Mouse (Mus musculus) midbrain, embryonic 16.5 days (tissue): ENCODE measurements around the gene C1qtnf9. TPM values are rescaled to one million over a fixed set of nuclear protein-coding genes. Genes with fewer than 3 reads are reported as not detected.

Experiments
- ATAC-seq: fragments of 200-750 bp; cut with Nextera tagmentation; 2 replicates; pipeline ENCODE4 v1.8.0; 2017; ENCODE audit warnings: moderate TSS enrichment
- H3K27ac ChIP-seq: fragments of 300-500 bp; sonication (generic); 2 replicates; pipeline ENCODE4 v1.5.1; 2014; ENCODE audit warnings: mild to moderate bottlenecking, low read length, mixed read lengths
- H3K27me3 ChIP-seq: fragments of 300-500 bp; sonication (generic); 2 replicates; pipeline ENCODE4 v1.6.1; 2014; ENCODE audit warnings: low read depth, low read length, mixed read lengths; ENCODE audit not compliant: control insufficient read depth, insufficient read depth
- H3K36me3 ChIP-seq: fragments of 300-500 bp; sonication (generic); 2 replicates; pipeline ENCODE4 v1.6.1; 2014; ENCODE audit warnings: mild to moderate bottlenecking, low read length, moderate library complexity, mixed read lengths; ENCODE audit not compliant: control insufficient read depth, insufficient read depth
- H3K4me1 ChIP-seq: fragments of 300-500 bp; sonication (generic); 2 replicates; pipeline ENCODE4 v1.6.1; 2014; ENCODE audit warnings: mild to moderate bottlenecking, low read length, mixed read lengths; ENCODE audit not compliant: control insufficient read depth, insufficient read depth
- H3K4me2 ChIP-seq: fragments of 300-500 bp; sonication (generic); 2 replicates; pipeline ENCODE4 v1.6.1; 2014; ENCODE audit warnings: mild to moderate bottlenecking, low read length, mixed read lengths
- H3K4me3 ChIP-seq: fragments of 300-500 bp; sonication (generic); 2 replicates; pipeline ENCODE4 v1.5.1; 2014; ENCODE audit warnings: low read depth, mild to moderate bottlenecking, low read length, moderate library complexity, mixed read lengths
- H3K9ac ChIP-seq: fragments of 300-500 bp; sonication (generic); 2 replicates; pipeline ENCODE4 v1.6.1; 2014; ENCODE audit warnings: low read depth, low read length, mixed read lengths
- H3K9me3 ChIP-seq: fragments of 300-500 bp; sonication (generic); replicated peaks from 2 replicates; pipeline ENCODE4 v1.6.1; 2014; ENCODE audit warnings: mild to moderate bottlenecking, low read length, mixed read lengths; ENCODE audit not compliant: control insufficient read depth, poor library complexity, severe bottlenecking
- WGBS: fragments of 180-500 bp; shearing (Covaris S2); extraction: QIAGEN DNeasy Blood & Tissue Kit; methylation state at CpG from one replicate; pipeline ENCODE4 v1.1.7; 2014; 5-methylcytosine and 5-hydroxymethylcytosine counted together
- polyA plus RNA-seq: library from polyadenylated mRNA; unstranded; fragments of >200 nt; fragmentation: Nextera tagmentation; extraction: Ambion mirVana; gene quantifications from 2 replicates; pipeline ENCODE4 v1.2.1, GENCODE M21; 2015

C1qtnf9 gene
- polyA plus RNA-seq, 1 experiment from 2014 or later: not detected

GRCm38 (mm10) chr14:60756271-60756670 is 11.7 kb upstream of the C1qtnf9 start:
- Histone ChIP-seq H3K4me2 (no peak overlapping the region), H3K27me3 (no peaks in the 10 kb centered on the region), H3K9me3 (no peaks in the 10 kb centered on the region), H3K4me1 (no peaks in the 10 kb centered on the region), H3K36me3 (no peaks in the 10 kb centered on the region), H3K9ac (no peak overlapping the region), H3K4me3 (no peak overlapping the region), H3K27ac (no peak overlapping the region)
- no peak for ATAC-seq
- 94% methylated on average over 15 of the region's 15 CpGs for WGBS

GRCm38 (mm10) chr14:60757265-60757664 is 10.7 kb upstream of the C1qtnf9 start:
- WGBS: 92% methylated on average over 8 of the region's 8 CpGs
- H3K4me2 ChIP-seq: no peak overlapping the region

GRCm38 (mm10) chr14:60757722-60758121 is 10.2 kb upstream of the C1qtnf9 start:
- H3K27me3 ChIP-seq: no peaks in the 10 kb centered on the region
- no peak for ATAC-seq
- no peaks in the 10 kb centered on the region for H3K9me3 ChIP-seq
- WGBS: 97% methylated on average over 7 of the region's 7 CpGs
- no peak overlapping the region for H3K27ac ChIP-seq
- no peak overlapping the region for H3K4me3 ChIP-seq
- H3K36me3 ChIP-seq: no peaks in the 10 kb centered on the region
- H3K4me2 ChIP-seq: no peak overlapping the region
- H3K9ac ChIP-seq: no peak overlapping the region
- no peaks in the 10 kb centered on the region for H3K4me1 ChIP-seq

More at GRCm38 (mm10) chr14:60757265-60757664, 10.7 kb upstream of the C1qtnf9 start:
- H3K9ac ChIP-seq: no peak overlapping the region
- H3K9me3 ChIP-seq: no peaks in the 10 kb centered on the region
- H3K4me1 ChIP-seq: no peaks in the 10 kb centered on the region
- H3K27me3 ChIP-seq: no peaks in the 10 kb centered on the region
- no peak overlapping the region for H3K27ac ChIP-seq
- no peaks in the 10 kb centered on the region for H3K36me3 ChIP-seq
- no peak overlapping the region for H3K4me3 ChIP-seq
- ATAC-seq: no peak

- no peak for ATAC-seq
- H3K4me3 ChIP-seq: no peak overlapping the region
- H3K36me3 ChIP-seq: no peaks in the 10 kb centered on the region
- H3K27me3 ChIP-seq: no peaks in the 10 kb centered on the region
- H3K27ac ChIP-seq: no peak overlapping the region
- no peaks in the 10 kb centered on the region for H3K9me3 ChIP-seq
- no peak overlapping the region for H3K9ac ChIP-seq
- WGBS: 96% methylated on average over 8 of the region's 8 CpGs
- H3K4me2 ChIP-seq: no peak overlapping the region
- no peaks in the 10 kb centered on the region for H3K4me1 ChIP-seq
Measured at GRCm38 (mm10) chr14:60759097-60759496, 8.8 kb upstream of the C1qtnf9 start.

- no peaks in the 10 kb centered on the region for H3K4me1 ChIP-seq
- WGBS: 69% methylated on average over 10 of the region's 10 CpGs
- H3K4me2 ChIP-seq: no peak overlapping the region
- no peaks in the 10 kb centered on the region for H3K9me3 ChIP-seq
- no peaks in the 10 kb centered on the region for H3K36me3 ChIP-seq
- no peak overlapping the region for H3K4me3 ChIP-seq
- H3K9ac ChIP-seq: no peak overlapping the region
- H3K27ac ChIP-seq: no peak overlapping the region
- no peaks in the 10 kb centered on the region for H3K27me3 ChIP-seq
- no peak for ATAC-seq
Measured at GRCm38 (mm10) chr14:60761801-60762200, 6.1 kb upstream of the C1qtnf9 start.

- 80% methylated on average over 7 of the region's 7 CpGs for WGBS
- H3K36me3 ChIP-seq: no peaks in the 10 kb centered on the region
- H3K4me3 ChIP-seq: no peak overlapping the region
- H3K4me1 ChIP-seq: no peaks in the 10 kb centered on the region
- no peak overlapping the region for H3K9ac ChIP-seq
- H3K9me3 ChIP-seq: no peaks in the 10 kb centered on the region
- no peaks in the 10 kb centered on the region for H3K27me3 ChIP-seq
- no peak overlapping the region for H3K4me2 ChIP-seq
- no peak overlapping the region for H3K27ac ChIP-seq
- ATAC-seq: no peak
Measured at GRCm38 (mm10) chr14:60762754-60763153, 5.2 kb upstream of the C1qtnf9 start.

GRCm38 (mm10) chr14:60763746-60764145 is 4.2 kb upstream of the C1qtnf9 start:
- H3K4me3 ChIP-seq: no peak overlapping the region
- H3K4me2 ChIP-seq: no peak overlapping the region
- no peak for ATAC-seq
- no peaks in the 10 kb centered on the region for H3K4me1 ChIP-seq
- WGBS: 88% methylated on average over 5 of the region's 5 CpGs
- H3K9me3 ChIP-seq: no peaks in the 10 kb centered on the region
- H3K27me3 ChIP-seq: no peaks in the 10 kb centered on the region
- H3K36me3 ChIP-seq: no peaks in the 10 kb centered on the region
- no peak overlapping the region for H3K9ac ChIP-seq
- no peak overlapping the region for H3K27ac ChIP-seq

GRCm38 (mm10) chr14:60764526-60764925 is 3.4 kb upstream of the C1qtnf9 start:
- Histone ChIP-seq H3K9me3 (no peaks in the 10 kb centered on the region), H3K9ac (no peak overlapping the region), H3K27ac (no peak overlapping the region), H3K4me3 (no peak overlapping the region), H3K27me3 (no peaks in the 10 kb centered on the region), H3K4me1 (no peaks in the 10 kb centered on the region), H3K4me2 (no peak overlapping the region), H3K36me3 (no peaks in the 10 kb centered on the region)
- ATAC-seq: no peak
- WGBS: 81% methylated on average over 4 of the region's 4 CpGs

- no peak overlapping the region for H3K4me3 ChIP-seq
- no peaks in the 10 kb centered on the region for H3K27me3 ChIP-seq
- no peak overlapping the region for H3K4me2 ChIP-seq
- no peaks in the 10 kb centered on the region for H3K4me1 ChIP-seq
- no peak overlapping the region for H3K9ac ChIP-seq
- no peak overlapping the region for H3K27ac ChIP-seq
- ATAC-seq: no peak
- H3K9me3 ChIP-seq: no peaks in the 10 kb centered on the region
- no peaks in the 10 kb centered on the region for H3K36me3 ChIP-seq
- 56% methylated on average over 2 of the region's 2 CpGs for WGBS
Measured at GRCm38 (mm10) chr14:60765025-60765424, 2.9 kb upstream of the C1qtnf9 start.

- Histone ChIP-seq H3K4me2 (no peak overlapping the region), H3K9me3 (no peaks in the 10 kb centered on the region), H3K36me3 (no peaks in the 10 kb centered on the region), H3K4me3 (no peak overlapping the region), H3K27ac (no peak overlapping the region), H3K9ac (no peak overlapping the region), H3K27me3 (no peaks in the 10 kb centered on the region), H3K4me1 (no peaks in the 10 kb centered on the region)
- 49% methylated on average over 6 of the region's 6 CpGs for WGBS
- no peak for ATAC-seq
Measured at GRCm38 (mm10) chr14:60769340-60769739, 1.4 kb downstream of the C1qtnf9 start.
